Mouse (Mus musculus) intestine, embryonic 14.5 days (tissue): ENCODE measurements around the gene Als2cl. TPM values are rescaled to one million over a fixed set of nuclear protein-coding genes. Genes with fewer than 3 reads are reported as not detected.

Experiments
- microRNA-seq: library from miRNA; unstranded; fragments of <30 nt; microRNA quantifications from one replicate; pipeline ENCODE4, GENCODE M21; 2016
- polyA plus RNA-seq: library from polyadenylated mRNA; unstranded; fragments of >200 nt; fragmentation: Nextera tagmentation; extraction: Ambion mirVana; gene quantifications from 2 replicates; pipeline ENCODE4 v1.2.1, GENCODE M21; 2014

Als2cl gene
- polyA plus RNA-seq, 1 experiment from 2014 or later, result 5.0 TPM

Small RNA genes lying within 50 kb of the gene (microRNA-seq; reads per million reads assigned to microRNA genes)
- not detected for gene Gm24269

Other genes starting within 250 kb of the Als2cl start
- 4.0 and 4.7 TPM in 2 replicates for gene Nbeal2, start 225.7 kb upstream of the Als2cl start, polyA plus RNA-seq
- gene Ccdc12, start 223.4 kb upstream of the Als2cl start, polyA plus RNA-seq, result 177 and 187 TPM in 2 replicates
- gene Myl3, start 138.0 kb upstream of the Als2cl start, polyA plus RNA-seq, result 0.23 and 1.6 TPM in 2 replicates
- gene Pth1r, start 132.7 kb upstream of the Als2cl start, polyA plus RNA-seq, result 25.7 and 26.7 TPM in 2 replicates
- not detected in 2 replicates for gene Prss42, start 81.7 kb upstream of the Als2cl start, polyA plus RNA-seq
- not detected in 2 replicates for gene Prss44, start 65.9 kb upstream of the Als2cl start, polyA plus RNA-seq
- gene Prss43, start 53.2 kb upstream of the Als2cl start, polyA plus RNA-seq, result not detected in 2 replicates
- gene Prss45, start 45.3 kb upstream of the Als2cl start, polyA plus RNA-seq, result not detected in 2 replicates
- gene Prss46, start 35.4 kb upstream of the Als2cl start, polyA plus RNA-seq, result not detected in 2 replicates
- 0.28 and 0.68 TPM in 2 replicates for gene Prss50, start 21.9 kb upstream of the Als2cl start, polyA plus RNA-seq
- gene Tmie, start 243 bp downstream of the Als2cl start, polyA plus RNA-seq, result 0.40 and 0.54 TPM in 2 replicates
- gene Fam240a, start 37.0 kb downstream of the Als2cl start, polyA plus RNA-seq, result not detected in 2 replicates
- gene Tdgf1, start 66.3 kb downstream of the Als2cl start, polyA plus RNA-seq, result not detected in 2 replicates
- gene Lrrc2, start 71.7 kb downstream of the Als2cl start, polyA plus RNA-seq, result 0.12 and 0.27 TPM in 2 replicates
- 0.14 TPM in 1 of 2 replicates, not detected in the other for gene Rtp3, start 110.7 kb downstream of the Als2cl start, polyA plus RNA-seq
- 1.5 and 1.6 TPM in 2 replicates for gene Ltf, start 139.4 kb downstream of the Als2cl start, polyA plus RNA-seq
- 1.3 and 1.7 TPM in 2 replicates for gene Ccrl2, start 177.6 kb downstream of the Als2cl start, polyA plus RNA-seq
- 34.4 and 36.8 TPM in 2 replicates for gene Lrrfip2, start 237.7 kb downstream of the Als2cl start, polyA plus RNA-seq